Mouse (Mus musculus) gastrocnemius, adult 18-20 months (tissue): ENCODE results near the gene Rnf150. TPM values are rescaled to one million over a fixed set of nuclear protein-coding genes. Genes with fewer than 3 reads are reported as not detected.
A peak's percentile ranks its signal among the peaks of the same experiment; 100 is the strongest.

Source experiments
- DNase-seq: peaks from one replicate; pipeline ENCODE4 v3.0.0; 2021; ENCODE audit warnings: low spot score
- total RNA-seq, 2 experiments: library from RNA; stranded (reverse); gene quantifications; 2 replicates each; pipeline ENCODE4 v1.2.3; 2021

The Rnf150 gene
- total RNA-seq, 2 experiments from 2014 or later = 37.6 to 41.1 TPM

GRCm38 (mm10) chr8:82887234-82887633, 24.1 kb downstream of the Rnf150 start:
- DNase-seq = no peak

GRCm38 (mm10) chr8:82889062-82889720, 26.0 kb downstream of the Rnf150 start:
- no peak for DNase-seq

GRCm38 (mm10) chr8:82895091-82895490, 31.9 kb downstream of the Rnf150 start:
- DNase-seq = no peak

- no peak for DNase-seq
These were observed 33.6 kb downstream of the Rnf150 start for GRCm38 (mm10) chr8:82896796-82897195.

GRCm38 (mm10) chr8:82897628-82898458, 34.7 kb downstream of the Rnf150 start:
- no peak for DNase-seq

- no peak for DNase-seq
These were observed 35.3 kb downstream of the Rnf150 start for GRCm38 (mm10) chr8:82898459-82898841.

- no peak for DNase-seq
These were observed 37.8 kb downstream of the Rnf150 start for GRCm38 (mm10) chr8:82900958-82901357.

- no peak for DNase-seq
These were observed 38.5 kb downstream of the Rnf150 start for GRCm38 (mm10) chr8:82901549-82902138.

GRCm38 (mm10) chr8:82903497-82903896, 40.3 kb downstream of the Rnf150 start:
- no peak for DNase-seq

- DNase-seq = no peak
These were observed 44.1 kb downstream of the Rnf150 start for GRCm38 (mm10) chr8:82907271-82907670.

GRCm38 (mm10) chr8:82911436-82911835, 48.3 kb downstream of the Rnf150 start:
- no peak for DNase-seq

GRCm38 (mm10) chr8:82912282-82912681, 49.1 kb downstream of the Rnf150 start:
- DNase-seq = no peak

GRCm38 (mm10) chr8:82914543-82914942, 51.4 kb downstream of the Rnf150 start:
- no peak for DNase-seq

- no peak for DNase-seq
These were observed 53.8 kb downstream of the Rnf150 start for GRCm38 (mm10) chr8:82916851-82917539.

GRCm38 (mm10) chr8:82917540-82918316, 54.6 kb downstream of the Rnf150 start:
- DNase-seq = no peak

GRCm38 (mm10) chr8:82919676-82920075, 56.5 kb downstream of the Rnf150 start:
- no peak for DNase-seq

- no peak for DNase-seq
These were observed 57.0 kb downstream of the Rnf150 start for GRCm38 (mm10) chr8:82920124-82920523.

GRCm38 (mm10) chr8:82925286-82925685, 62.1 kb downstream of the Rnf150 start:
- peak; percentile 62 for DNase-seq

- no peak for DNase-seq
These were observed 63.4 kb downstream of the Rnf150 start for GRCm38 (mm10) chr8:82926518-82926917.

GRCm38 (mm10) chr8:82931554-82931953, 68.4 kb downstream of the Rnf150 start:
- DNase-seq = no peak

- DNase-seq = no peak
These were observed 73.0 kb downstream of the Rnf150 start for GRCm38 (mm10) chr8:82936162-82936561.
